Mouse (Mus musculus): Measurements from ENCODE around the gene S100a1.

- TF ChIP-seq POLR2A (IDR thresholded peaks at IDR 0.05; ENCODE audit: insufficient read length, low read depth) = no peak
- TF ChIP-seq TCF3 (IDR thresholded peaks at IDR 0.05; ENCODE audit: insufficient read length, low read depth) = no peak
- TF ChIP-seq CEBPB (IDR thresholded peaks at IDR 0.05; ENCODE audit: insufficient read depth, poor library complexity, severe bottlenecking) = no peak
- no peak for TF ChIP-seq SRF (IDR thresholded peaks at IDR 0.05; ENCODE audit: control insufficient read depth, insufficient read length, low read depth)
- TF ChIP-seq MYOD1 (IDR thresholded peaks at IDR 0.05; ENCODE audit: control insufficient read depth in 1 of 3, insufficient read length in 2 of 3, low read depth in 2 of 3) = no peak
- TF ChIP-seq TCF12 (IDR thresholded peaks at IDR 0.05; ENCODE audit: insufficient read depth, poor library complexity, severe bottlenecking) = no peak
Observed at GRCm38 (mm10) chr3:90508287-90508949, 5.8 kb downstream of the S100a1 start.
